Mouse (Mus musculus): ENCODE data around the gene Cd200r2. TPM values are rescaled to one million over a fixed set of nuclear protein-coding genes. Genes with fewer than 3 reads are reported as not detected.
A peak's percentile ranks its signal among the peaks of the same experiment; 100 is the strongest.

Cd200r2 gene
- polyA plus RNA-seq, 1 experiment from 2014 or later = not detected

- no peak overlapping the region for H3K9ac ChIP-seq (ENCODE audit: low read length)
- H3K27ac ChIP-seq (replicated peaks) = no peak overlapping the region
- no peaks in the 10 kb centered on the region for H3K27me3 ChIP-seq (ENCODE audit: control insufficient read depth, insufficient read depth, low read length)
- ATAC-seq (ENCODE audit: low FRiP score, low TSS enrichment) = no peak
- no peak for DNase-seq (ENCODE audit: low spot score)
- H3K4me1 ChIP-seq (replicated peaks; ENCODE audit: control insufficient read depth, insufficient read depth) = no peaks in the 10 kb centered on the region
- H3K9me3 ChIP-seq (ENCODE audit: control insufficient read depth, low read length) = no peaks in the 10 kb centered on the region
- no peak overlapping the region for H3K4me2 ChIP-seq (replicated peaks; ENCODE audit: low read depth)
- H3K4me3 ChIP-seq (ENCODE audit: low read depth, low read length) = no peak overlapping the region
- no peak for TF ChIP-seq EP300 (optimal IDR thresholded peaks at IDR 0.05)
- no peak for TF ChIP-seq CTCF (IDR thresholded peaks at IDR 0.05; ENCODE audit: low read depth)
- WGBS = 57% methylated on average over 5 of the region's 5 CpGs
- no peaks in the 10 kb centered on the region for H3K36me3 ChIP-seq (ENCODE audit: control insufficient read depth, insufficient read depth, low read length)
Measured at GRCm38 (mm10) chr16:44876625-44877024, 9.7 kb downstream of the Cd200r2 start.

GRCm38 (mm10) chr16:44877595-44877994 lies 10.7 kb downstream of the Cd200r2 start:
- H3K9me3 ChIP-seq (ENCODE audit: control insufficient read depth, low read length) = no peaks in the 10 kb centered on the region
- TF ChIP-seq CTCF (IDR thresholded peaks at IDR 0.05; ENCODE audit: low read depth) (no peak), EP300 (optimal IDR thresholded peaks at IDR 0.05) (no peak)
- H3K4me2 ChIP-seq (replicated peaks; ENCODE audit: low read depth) = no peak overlapping the region
- no peak overlapping the region for H3K27ac ChIP-seq (replicated peaks)
- no peak overlapping the region for H3K4me3 ChIP-seq (ENCODE audit: low read depth, low read length)
- no peak for ATAC-seq (ENCODE audit: low FRiP score, low TSS enrichment)
- no peak overlapping the region for H3K9ac ChIP-seq (ENCODE audit: low read length)
- WGBS = 68% methylated on average over 6 of the region's 6 CpGs
- no peak for DNase-seq (ENCODE audit: low spot score)
- H3K4me1 ChIP-seq (replicated peaks; ENCODE audit: control insufficient read depth, insufficient read depth) = no peaks in the 10 kb centered on the region
- H3K36me3 ChIP-seq (ENCODE audit: control insufficient read depth, insufficient read depth, low read length) = no peaks in the 10 kb centered on the region
- no peaks in the 10 kb centered on the region for H3K27me3 ChIP-seq (ENCODE audit: control insufficient read depth, insufficient read depth, low read length)

- DNase-seq (ENCODE audit: low spot score) (no peak), ATAC-seq (ENCODE audit: low FRiP score, low TSS enrichment) (no peak)
- Histone ChIP-seq H3K27ac (replicated peaks) (no peak overlapping the region), H3K9me3 (ENCODE audit: control insufficient read depth, low read length) (no peaks in the 10 kb centered on the region), H3K36me3 (ENCODE audit: control insufficient read depth, insufficient read depth, low read length) (no peaks in the 10 kb centered on the region), H3K4me3 (ENCODE audit: low read depth, low read length) (no peak overlapping the region), H3K9ac (ENCODE audit: low read length) (no peak overlapping the region), H3K4me1 (replicated peaks; ENCODE audit: control insufficient read depth, insufficient read depth) (no peaks in the 10 kb centered on the region), H3K27me3 (ENCODE audit: control insufficient read depth, insufficient read depth, low read length) (no peaks in the 10 kb centered on the region), H3K4me2 (replicated peaks; ENCODE audit: low read depth) (no peak overlapping the region)
- no peak for TF ChIP-seq CTCF (IDR thresholded peaks at IDR 0.05; ENCODE audit: low read depth)
- TF ChIP-seq EP300 (optimal IDR thresholded peaks at IDR 0.05) = no peak
- WGBS = 47% methylated on average over 1 of the region's 1 CpGs
Measured at GRCm38 (mm10) chr16:44890814-44891213, 23.9 kb downstream of the Cd200r2 start.

GRCm38 (mm10) chr16:44932016-44932415 lies 65.1 kb downstream of the Cd200r2 start:
- H3K4me2 ChIP-seq (replicated peaks; ENCODE audit: low read depth) = no peak overlapping the region
- no peak for TF ChIP-seq EP300 (optimal IDR thresholded peaks at IDR 0.05)
- no peak for TF ChIP-seq CTCF (IDR thresholded peaks at IDR 0.05; ENCODE audit: low read depth)
- H3K4me3 ChIP-seq (ENCODE audit: low read depth, low read length) = no peak overlapping the region
- no peaks in the 10 kb centered on the region for H3K27me3 ChIP-seq (ENCODE audit: control insufficient read depth, insufficient read depth, low read length)
- H3K9me3 ChIP-seq (ENCODE audit: control insufficient read depth, low read length) = no peaks in the 10 kb centered on the region
- DNase-seq (ENCODE audit: low spot score) (no peak), ATAC-seq (ENCODE audit: low FRiP score, low TSS enrichment) (no peak)
- H3K27ac ChIP-seq (replicated peaks) = no peak overlapping the region
- WGBS = 91% methylated on average over 1 of the region's 1 CpGs
- H3K4me1 ChIP-seq (replicated peaks; ENCODE audit: control insufficient read depth, insufficient read depth) = no peaks in the 10 kb centered on the region
- H3K36me3 ChIP-seq (ENCODE audit: control insufficient read depth, insufficient read depth, low read length) = no peaks in the 10 kb centered on the region
- H3K9ac ChIP-seq (ENCODE audit: low read length) = no peak overlapping the region

- no peak within 1 kb of the TSS for H3K4me2 ChIP-seq (replicated peaks; ENCODE audit: low read depth)
- no peak for TF ChIP-seq CTCF (IDR thresholded peaks at IDR 0.05; ENCODE audit: low read depth)
- TF ChIP-seq EP300 (optimal IDR thresholded peaks at IDR 0.05) = no peak
- DNase-seq (ENCODE audit: low spot score) (no peak), ATAC-seq (ENCODE audit: low FRiP score, low TSS enrichment) (no peak)
- WGBS = 54% methylated on average over 3 of the region's 3 CpGs
- H3K27ac ChIP-seq (replicated peaks) = no peak within 1 kb of the TSS
- H3K4me1 ChIP-seq (replicated peaks; ENCODE audit: control insufficient read depth, insufficient read depth) = no peaks in the 10 kb centered on the region
- H3K4me3 ChIP-seq (ENCODE audit: low read depth, low read length) = no peak within 1 kb of the TSS
- no peaks in the 10 kb centered on the region for H3K9me3 ChIP-seq (ENCODE audit: control insufficient read depth, low read length)
- H3K27me3 ChIP-seq (ENCODE audit: control insufficient read depth, insufficient read depth, low read length) = no peaks in the 10 kb centered on the region
- H3K9ac ChIP-seq (ENCODE audit: low read length) = no peak within 1 kb of the TSS
- H3K36me3 ChIP-seq (ENCODE audit: control insufficient read depth, insufficient read depth, low read length) = no peaks in the 10 kb centered on the region
Measured at GRCm38 (mm10) chr16:44943468-44943867, 76.6 kb downstream of the Cd200r2 start, which contains the start of gene Cd200r3. TSS of gene Cd200r3 (plus strand) at chr16:44943678.

GRCm38 (mm10) chr16:44951360-44952114 lies 84.6 kb downstream of the Cd200r2 start:
- H3K4me3 ChIP-seq (ENCODE audit: low read depth, low read length) = no peak overlapping the region
- TF ChIP-seq CTCF (IDR thresholded peaks at IDR 0.05; ENCODE audit: low read depth) = no peak
- TF ChIP-seq EP300 (optimal IDR thresholded peaks at IDR 0.05) = no peak
- ATAC-seq (ENCODE audit: low FRiP score, low TSS enrichment) (peak; percentile 66), DNase-seq (ENCODE audit: low spot score) (no peak)
- H3K9ac ChIP-seq (ENCODE audit: low read length) = no peak overlapping the region
- no peaks in the 10 kb centered on the region for H3K4me1 ChIP-seq (replicated peaks; ENCODE audit: control insufficient read depth, insufficient read depth)
- no peak overlapping the region for H3K4me2 ChIP-seq (replicated peaks; ENCODE audit: low read depth)
- 80% methylated on average over 4 of the region's 4 CpGs for WGBS
- H3K9me3 ChIP-seq (ENCODE audit: control insufficient read depth, low read length) = no peaks in the 10 kb centered on the region
- H3K27me3 ChIP-seq (ENCODE audit: control insufficient read depth, insufficient read depth, low read length) = no peaks in the 10 kb centered on the region
- no peak overlapping the region for H3K27ac ChIP-seq (replicated peaks)
- no peaks in the 10 kb centered on the region for H3K36me3 ChIP-seq (ENCODE audit: control insufficient read depth, insufficient read depth, low read length)
